Mouse (Mus musculus): Measurements from ENCODE around the gene Tenm2. TPM values are rescaled to one million over a fixed set of nuclear protein-coding genes. Genes with fewer than 3 reads are reported as not detected.

The Tenm2 gene
- total and polyA plus RNA-seq, 3 experiments = not detected

GRCm38 (mm10) chr11:36056525-36056924 is 1179.2 kb downstream of the Tenm2 start:
- Histone ChIP-seq H3K27ac (ENCODE audit: control insufficient read depth, low read depth, low read length) (no peak overlapping the region), H3K4me3 (ENCODE audit: control insufficient read depth in 1 of 2, insufficient read depth in 1 of 2, low read depth in 2 of 2, low read length in 2 of 2) (no peak overlapping the region), H3K79me2 (ENCODE audit: control insufficient read depth, insufficient read depth, low read length, poor library complexity) (no peaks in the 10 kb centered on the region), H3K27me3 (ENCODE audit: control insufficient read depth in 1 of 2, insufficient read depth in 2 of 2, low read length in 2 of 2) (no peaks in the 10 kb centered on the region), H3K9me3 (replicated peaks; ENCODE audit: insufficient read depth, low read length) (no peaks in the 10 kb centered on the region), H3K4me1 (ENCODE audit: control insufficient read depth in 1 of 2, insufficient read depth in 2 of 2, low read length in 2 of 2) (no peaks in the 10 kb centered on the region), H3K9ac (ENCODE audit: control insufficient read depth, low read depth, low read length, poor library complexity, severe bottlenecking) (no peak overlapping the region), H3K36me3 (ENCODE audit: control insufficient read depth in 1 of 2, insufficient read depth in 2 of 2, low read length in 2 of 2) (no peaks in the 10 kb centered on the region)
- TF ChIP-seq BHLHE40 (IDR thresholded peaks at IDR 0.05; ENCODE audit: borderline replicate concordance, low read depth, low read length) = no peak
- no peak for TF ChIP-seq TCF12 (IDR thresholded peaks at IDR 0.05; ENCODE audit: low read depth, low read length)
- no peak for TF ChIP-seq NRF1 (IDR thresholded peaks at IDR 0.05; ENCODE audit: insufficient read depth, low read depth, low read length, poor library complexity, severe bottlenecking)
- TF ChIP-seq SMC3 (IDR thresholded peaks at IDR 0.05; ENCODE audit: low read depth, low read length) = no peak
- TF ChIP-seq GABPA (IDR thresholded peaks at IDR 0.05; ENCODE audit: low read depth, low read length) = no peak
- no peak for TF ChIP-seq RAD21 (IDR thresholded peaks at IDR 0.05; ENCODE audit: low read depth, low read length)
- no peak for TF ChIP-seq UBTF (IDR thresholded peaks at IDR 0.05; ENCODE audit: borderline replicate concordance, insufficient read depth, low read depth, low read length)
- no peak for TF ChIP-seq CHD1 (IDR thresholded peaks at IDR 0.05; ENCODE audit: low read depth, low read length)
- TF ChIP-seq ZKSCAN1 (IDR thresholded peaks at IDR 0.05; ENCODE audit: low read depth, low read length) = no peak
- TF ChIP-seq CTCF (IDR thresholded peaks at IDR 0.05 in 2 of 3, conservative IDR thresholded peaks at IDR 0.05 in 1 of 3; ENCODE audit: control insufficient read depth in 1 of 3, insufficient read depth in 1 of 3, low read depth in 2 of 3, low read length in 3 of 3, poor library complexity in 1 of 3, severe bottlenecking in 1 of 3) = no peak
- TF ChIP-seq ZNF384 (IDR thresholded peaks at IDR 0.05; ENCODE audit: low read depth, low read length) = no peak
- no peak for TF ChIP-seq JUND (IDR thresholded peaks at IDR 0.05; ENCODE audit: low read depth, low read length)
- TF ChIP-seq ZC3H11A (IDR thresholded peaks at IDR 0.05; ENCODE audit: low read depth, low read length) = no peak
- no peak for TF ChIP-seq MYB (IDR thresholded peaks at IDR 0.05; ENCODE audit: low read depth, low read length)
- no peak for TF ChIP-seq USF2 (IDR thresholded peaks at IDR 0.05; ENCODE audit: borderline replicate concordance in 1 of 2, insufficient read depth in 1 of 2, low read depth in 1 of 2, low read length in 2 of 2)
- no peak for DNase-seq (ENCODE audit: low read depth, low spot score)

- Histone ChIP-seq H3K27ac (ENCODE audit: control insufficient read depth, low read depth, low read length) (no peak overlapping the region), H3K79me2 (ENCODE audit: control insufficient read depth, insufficient read depth, low read length, poor library complexity) (no peaks in the 10 kb centered on the region), H3K36me3 (ENCODE audit: control insufficient read depth in 1 of 2, insufficient read depth in 2 of 2, low read length in 2 of 2) (no peaks in the 10 kb centered on the region), H3K4me1 (ENCODE audit: control insufficient read depth in 1 of 2, insufficient read depth in 2 of 2, low read length in 2 of 2) (no peaks in the 10 kb centered on the region), H3K27me3 (ENCODE audit: control insufficient read depth in 1 of 2, insufficient read depth in 2 of 2, low read length in 2 of 2) (no peaks in the 10 kb centered on the region), H3K4me3 (ENCODE audit: control insufficient read depth in 1 of 2, insufficient read depth in 1 of 2, low read depth in 2 of 2, low read length in 2 of 2) (no peak overlapping the region), H3K9me3 (replicated peaks; ENCODE audit: insufficient read depth, low read length) (no peaks in the 10 kb centered on the region), H3K9ac (ENCODE audit: control insufficient read depth, low read depth, low read length, poor library complexity, severe bottlenecking) (no peak overlapping the region)
- no peak for DNase-seq (ENCODE audit: low read depth, low spot score)
- no peak for TF ChIP-seq POLR2AphosphoS2 (IDR thresholded peaks at IDR 0.05; ENCODE audit: low read length)
- TF ChIP-seq RCOR1 (IDR thresholded peaks at IDR 0.05; ENCODE audit: low read depth, low read length) = no peak
- TF ChIP-seq GABPA (IDR thresholded peaks at IDR 0.05; ENCODE audit: low read depth, low read length) = no peak
- no peak for TF ChIP-seq SIN3A (IDR thresholded peaks at IDR 0.05; ENCODE audit: low read length)
- no peak for TF ChIP-seq MYC (IDR thresholded peaks at IDR 0.05; ENCODE audit: low read depth, low read length)
- TF ChIP-seq MXI1 (IDR thresholded peaks at IDR 0.05; ENCODE audit: low read depth, low read length) = no peak
- no peak for TF ChIP-seq HCFC1 (IDR thresholded peaks at IDR 0.05; ENCODE audit: low read depth, low read length)
- no peak for TF ChIP-seq MYB (IDR thresholded peaks at IDR 0.05; ENCODE audit: low read depth, low read length)
- no peak for TF ChIP-seq EP300 (IDR thresholded peaks at IDR 0.05; ENCODE audit: low read depth in 1 of 2, low read length in 2 of 2)
- no peak for TF ChIP-seq MAZ (IDR thresholded peaks at IDR 0.05; ENCODE audit: low read depth, low read length)
- no peak for TF ChIP-seq TAL1 (IDR thresholded peaks at IDR 0.05; ENCODE audit: low read length)
Observed at GRCm38 (mm10) chr11:36054323-36054722, 1181.4 kb downstream of the Tenm2 start.

All from MEL (cell line).